Mouse (Mus musculus): ENCODE results near the gene C530008M17Rik. TPM values are rescaled to one million over a fixed set of nuclear protein-coding genes. Genes with fewer than 3 reads are reported as not detected.
"Not testable (repeated sequence)": the region's sequence is repeated elsewhere in the genome, so short reads cannot be mapped to it uniquely, and the experiment has no call there.

Gene C530008M17Rik
- total RNA-seq, 4 experiments from 2014 or later, result 8.3 to 9.8 (median 8.7) TPM

DNA sequence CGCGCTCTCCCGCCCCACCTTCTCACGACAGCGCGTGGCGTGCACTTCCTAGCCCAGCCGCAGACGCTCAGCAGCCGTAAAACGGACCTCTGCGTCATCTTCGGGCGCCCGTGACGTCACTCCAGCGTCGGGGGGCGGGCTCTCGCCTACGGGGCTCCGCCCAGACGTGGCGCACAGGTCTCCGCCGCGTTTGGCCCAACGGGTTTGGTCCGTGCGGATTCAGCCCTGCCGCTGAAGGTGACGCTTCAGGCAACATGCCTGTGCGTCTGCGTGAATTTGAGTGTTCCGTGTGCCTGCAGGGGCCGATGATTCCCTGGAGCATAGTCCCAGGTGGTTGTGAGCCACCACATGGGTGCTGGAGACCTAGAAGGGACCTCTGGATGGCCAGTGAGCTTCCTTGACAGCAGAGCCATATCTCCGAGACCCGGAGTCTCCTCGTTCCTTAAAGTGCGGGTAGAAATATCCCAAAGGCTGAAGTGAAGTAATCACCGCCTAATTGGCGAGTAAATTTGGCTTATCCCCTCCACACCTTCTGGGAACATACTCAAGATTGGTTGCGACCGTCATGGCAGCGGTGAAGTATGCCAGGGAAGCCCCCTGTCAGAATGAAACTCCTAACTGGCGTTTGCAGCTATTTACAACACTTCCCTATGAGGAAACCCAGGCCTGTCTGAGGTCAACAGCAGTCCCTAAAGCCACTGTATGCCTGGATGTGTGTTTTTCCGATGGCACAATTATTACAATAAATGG, 249.3 kb downstream of the C530008M17Rik start, which contains the start of gene Aasdh:
Gene Aasdh, minus strand, starts transcription at position 110 of the 750 bp plus-strand sequence.
- DNase-seq, result peak; percentile 91

DNA sequence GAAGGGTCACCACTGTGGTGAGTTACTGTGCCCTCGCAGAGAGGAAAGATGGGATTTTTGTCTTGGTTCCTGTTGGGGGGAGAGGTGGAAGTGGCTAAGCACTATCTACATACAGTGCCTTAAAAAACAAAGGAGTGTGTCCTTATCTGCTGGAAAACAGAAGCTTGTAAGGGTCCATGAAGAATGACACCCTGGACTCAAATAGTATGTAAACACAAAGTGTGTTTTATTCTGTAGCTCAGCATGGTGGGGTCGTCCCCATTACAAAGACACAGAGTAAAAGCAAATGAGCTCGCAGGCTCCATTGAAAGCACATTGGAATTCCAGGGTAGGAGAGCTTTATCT, 249.8 kb downstream of the C530008M17Rik start:
- DNase-seq, result no peak

GRCm38 (mm10) chr5:76910807-76911206, 254.5 kb downstream of the C530008M17Rik start:
- DNase-seq, result no peak

GRCm38 (mm10) chr5:76912522-76912921, 256.2 kb downstream of the C530008M17Rik start:
- DNase-seq, result not testable (repeated sequence)

DNA sequence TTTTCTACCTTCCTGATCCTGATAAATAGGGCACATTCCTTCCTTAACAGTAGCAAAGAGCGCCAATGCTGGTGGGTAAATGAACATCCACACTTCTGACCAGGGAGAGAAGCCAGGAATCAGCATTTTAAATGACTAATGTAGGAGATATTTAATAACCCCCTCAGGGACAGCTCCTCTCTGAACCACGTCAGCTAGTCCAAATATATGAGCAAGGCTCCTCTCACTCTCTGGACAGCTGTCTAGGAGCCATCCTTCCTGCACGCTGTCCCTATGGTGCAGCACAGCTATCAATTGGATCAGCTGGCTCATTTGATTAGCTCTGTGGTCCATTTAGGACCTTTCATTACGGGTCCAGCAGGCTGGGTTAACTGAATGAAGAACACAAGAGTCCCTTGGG, 266.5 kb downstream of the C530008M17Rik start:
- DNase-seq, result no peak

Other genes with a start within 250 kb of the C530008M17Rik start
- not detected for gene Gm7271, start 172.5 kb upstream of the C530008M17Rik start, total RNA-seq (2022)
- gene Exoc1, start 127.2 kb upstream of the C530008M17Rik start, total RNA-seq (2022), result 100 to 1,000 TPM in 1 of 4 experiments, 10 to 100 TPM in 3; 56.2 to 101 (median 72.2) TPM
- 1 to 10 TPM; 3.7 to 7.3 (median 5.6) TPM for gene Cep135, start 67.8 kb upstream of the C530008M17Rik start, total RNA-seq (2022)
- gene Aasdh, start 249.0 kb downstream of the C530008M17Rik start, total RNA-seq (2022), result 10 to 100 TPM; 14.7 to 28.9 (median 21.4) TPM